Mouse (Mus musculus): ENCODE results near the gene Ifna15.

DNA sequence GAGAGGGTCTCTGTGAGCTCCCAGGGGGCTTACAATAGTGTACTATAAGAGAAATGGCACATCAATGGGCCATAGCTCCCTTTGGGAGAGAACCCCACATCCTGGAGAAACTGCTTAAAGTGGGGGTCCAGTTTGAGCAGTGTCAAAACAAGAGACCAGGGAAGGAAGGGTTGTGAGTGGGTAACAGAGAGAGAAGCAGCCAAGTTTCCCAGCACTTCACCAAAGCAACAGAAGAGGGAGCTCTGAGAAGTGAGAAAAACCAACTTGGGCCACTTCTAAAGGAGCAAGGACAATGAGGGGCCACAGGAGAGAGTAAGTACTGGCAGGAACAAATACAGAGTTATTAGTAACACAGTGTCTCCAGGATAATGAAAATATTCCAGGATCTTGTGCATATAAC is 34.8 kb downstream of the Ifna15 start:
- TF ChIP-seq CTCF (IDR thresholded peaks at IDR 0.05; ENCODE audit: extremely low read depth, insufficient read depth, insufficient read length, insufficient replicate concordance) (no peak), POLR2A (IDR thresholded peaks at IDR 0.05; ENCODE audit: low read depth, low read length) (no peak)

All from spleen, adult 2 months (tissue).